Mouse (Mus musculus) megakaryocyte, embryonic 14.5 days (primary cell): ENCODE data around the gene Dnajc27.

Experiments
- FLI1 ChIP-seq: IDR thresholded peaks from 2 replicates; pipeline ENCODE4 v1.6.1; 2012; ENCODE audit warnings: low read length, inconsistent platforms, mixed read lengths
- GATA1 ChIP-seq: IDR thresholded peaks from 3 replicates; pipeline ENCODE4 v1.6.1; 2012; ENCODE audit warnings: mixed read lengths, low read length, inconsistent platforms, borderline replicate concordance

DNA sequence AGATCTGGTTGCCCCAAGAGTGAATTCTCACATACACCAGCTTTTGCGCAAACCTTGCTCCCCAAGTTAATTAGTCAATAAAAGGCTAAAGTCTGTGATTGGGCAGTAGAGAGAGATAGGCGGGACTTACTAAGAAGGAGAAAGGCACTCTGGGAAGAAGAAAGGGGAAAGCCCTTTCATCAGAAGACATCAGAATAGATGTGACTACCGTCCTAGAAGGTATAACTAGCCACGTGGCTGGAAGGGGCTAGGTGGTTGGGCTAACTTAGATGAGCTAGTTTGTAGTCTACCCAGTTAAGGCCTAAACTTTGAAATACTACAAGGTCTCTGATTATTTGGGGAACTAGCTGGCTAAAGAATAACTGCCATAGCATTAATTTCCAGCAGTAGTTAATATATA is 22.7 kb upstream of the Dnajc27 start:
- no peak for TF ChIP-seq GATA1
- TF ChIP-seq FLI1: no peak
